Mouse (Mus musculus) liver, adult 2 months (tissue): ENCODE data around the gene Flg.

Experiments used
- CTCF ChIP-seq: fragments of 200-500 bp; IDR thresholded peaks from 2 replicates; pipeline ENCODE4 v1.5.1; 2011; ENCODE audit warnings: low read depth, low read length, control low read depth
- POLR2A ChIP-seq: fragments of 200-500 bp; IDR thresholded peaks from 2 replicates; pipeline ENCODE4 v1.6.1; 2011; ENCODE audit warnings: low read length, control low read depth; ENCODE audit not compliant: insufficient read depth; ENCODE audit errors: extremely low read depth

DNA sequence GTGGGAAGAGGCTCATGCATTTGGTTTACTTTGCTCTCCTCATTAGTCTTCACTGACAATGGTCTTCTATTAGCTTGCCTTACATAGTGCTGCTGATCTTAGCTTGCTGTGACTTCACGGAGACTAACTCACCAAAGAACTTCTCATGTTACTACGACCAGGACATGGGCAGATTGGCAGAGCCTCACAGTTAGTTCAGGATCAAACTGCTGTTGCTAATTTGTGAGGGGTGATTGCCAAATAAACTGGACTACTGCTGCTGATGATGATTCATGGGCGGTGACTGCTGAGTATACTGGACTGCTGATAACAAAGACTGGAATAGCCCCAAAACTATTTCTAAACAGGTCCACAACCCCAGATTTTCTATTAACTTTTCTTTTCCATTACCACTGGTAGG lies 38.0 kb downstream of the Flg start:
- TF ChIP-seq CTCF (no peak), POLR2A (no peak)
